Mouse (Mus musculus): ENCODE measurements around the gene Abcf2.

Abcf2 gene

GRCm38 (mm10) chr5:24601911-24602750 is 24.9 kb upstream of the Abcf2 start:
- in situ Hi-C loops (cut with MboI, MseI): no loop called here

- in situ Hi-C loops (cut with MboI, MseI): no loop called here
Measured at GRCm38 (mm10) chr5:24601071-24601835, 24.0 kb upstream of the Abcf2 start.

DNA sequence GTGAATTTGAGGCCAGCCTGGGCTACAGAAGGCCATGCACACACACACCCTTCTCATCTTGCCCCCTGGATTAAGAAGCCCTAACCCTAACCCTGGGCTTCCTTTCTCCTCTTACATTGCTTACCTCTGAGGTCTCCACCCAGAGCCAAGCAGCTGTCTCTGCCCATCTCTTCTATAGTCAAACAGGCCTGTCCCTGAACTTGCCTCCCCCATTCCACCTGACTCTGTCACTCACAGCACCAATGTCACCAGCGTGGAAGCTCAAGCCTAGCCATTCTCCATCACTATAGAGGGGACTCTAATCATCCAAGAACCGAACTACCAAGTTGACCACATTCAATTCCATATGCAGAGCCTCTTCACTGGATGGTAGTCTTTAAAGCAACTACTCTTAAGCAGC is 23.0 kb upstream of the Abcf2 start:
- in situ Hi-C loops (cut with MboI, MseI): no loop called here

DNA sequence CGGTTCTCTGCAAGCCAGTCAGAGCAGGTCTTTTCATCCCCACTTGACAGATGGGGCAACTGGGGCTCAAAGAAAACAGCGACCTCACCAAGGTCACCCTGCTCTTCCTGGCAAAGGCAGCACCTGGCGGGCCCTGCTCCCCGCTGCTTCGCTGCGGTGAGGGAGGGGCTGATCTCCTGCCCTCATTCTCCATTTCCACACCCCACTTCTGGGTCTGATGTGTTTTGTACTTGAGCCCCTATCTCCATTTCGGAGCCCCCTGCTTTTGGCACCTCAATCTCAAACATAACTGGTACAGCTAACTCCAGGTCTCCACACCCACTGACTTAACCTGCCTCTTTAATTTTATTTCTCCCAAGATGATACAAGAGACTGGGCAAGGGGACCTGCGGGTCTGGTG is 21.9 kb upstream of the Abcf2 start:
- in situ Hi-C loops (cut with MboI, MseI): no loop called here

DNA sequence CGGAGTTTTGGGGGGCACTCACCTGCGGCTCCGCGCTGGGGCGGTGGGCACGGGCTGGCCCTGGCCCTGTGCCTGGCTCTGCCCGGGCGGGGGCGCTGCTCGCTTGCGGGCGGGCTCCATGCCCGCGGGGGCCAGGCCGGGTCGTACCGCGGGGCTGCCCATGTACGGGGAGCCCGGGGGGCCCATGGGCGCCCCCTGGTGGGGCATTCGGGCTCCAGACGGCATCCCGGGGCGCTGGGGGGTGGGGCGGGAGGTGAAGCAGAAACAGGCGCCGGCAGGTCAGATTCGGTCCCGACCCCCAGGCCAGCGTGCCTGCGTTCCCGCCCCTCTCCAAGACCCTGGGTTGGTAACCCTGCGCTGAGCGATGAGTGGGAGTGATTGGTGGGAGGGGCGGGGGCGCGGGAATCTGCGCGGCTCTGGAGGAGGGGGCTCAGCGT is 21.3 kb upstream of the Abcf2 start:
- in situ Hi-C loops (cut with MboI, MseI): no loop called here

DNA sequence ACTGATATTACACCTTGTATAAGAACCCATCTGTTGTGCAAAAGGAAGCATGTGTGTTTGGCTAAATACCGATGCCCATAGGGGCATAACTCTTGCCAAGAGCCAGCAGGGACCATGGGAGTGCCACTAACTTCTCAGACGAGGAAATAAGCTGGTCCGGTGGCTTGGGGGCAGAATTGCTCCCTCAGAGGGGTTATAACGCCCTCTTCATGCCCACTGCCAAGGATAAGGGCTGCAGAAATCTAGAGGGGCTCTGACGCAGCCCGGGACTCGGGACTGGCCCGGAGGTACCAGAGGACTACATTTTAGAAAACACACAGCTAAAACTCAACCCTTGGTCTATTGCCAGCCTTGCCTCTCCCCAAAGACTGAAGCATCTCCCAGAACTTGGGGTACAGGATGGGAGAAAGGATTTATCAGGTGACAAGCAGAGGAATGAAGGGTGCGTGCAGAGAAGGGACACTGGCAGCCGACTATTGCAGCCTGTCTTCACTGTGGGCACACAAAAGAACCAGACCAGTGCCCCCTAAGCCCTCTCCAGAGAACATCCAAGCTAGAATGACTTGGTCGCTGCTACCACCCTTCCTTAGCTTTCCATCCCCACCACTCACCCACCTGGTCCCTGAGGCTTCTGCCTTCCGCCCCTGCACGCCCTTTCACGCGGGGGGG is 20.8 kb upstream of the Abcf2 start:
- in situ Hi-C loops (cut with MboI, MseI): no loop called here

- in situ Hi-C loops (cut with MboI, MseI): no loop called here
Measured at GRCm38 (mm10) chr5:24597221-24597728, 20.0 kb upstream of the Abcf2 start.

GRCm38 (mm10) chr5:24596519-24597171 is 19.4 kb upstream of the Abcf2 start:
- in situ Hi-C loops (cut with MboI, MseI): no loop called here

GRCm38 (mm10) chr5:24595786-24596380 is 18.6 kb upstream of the Abcf2 start:
- in situ Hi-C loops (cut with MboI, MseI): no loop called here

DNA sequence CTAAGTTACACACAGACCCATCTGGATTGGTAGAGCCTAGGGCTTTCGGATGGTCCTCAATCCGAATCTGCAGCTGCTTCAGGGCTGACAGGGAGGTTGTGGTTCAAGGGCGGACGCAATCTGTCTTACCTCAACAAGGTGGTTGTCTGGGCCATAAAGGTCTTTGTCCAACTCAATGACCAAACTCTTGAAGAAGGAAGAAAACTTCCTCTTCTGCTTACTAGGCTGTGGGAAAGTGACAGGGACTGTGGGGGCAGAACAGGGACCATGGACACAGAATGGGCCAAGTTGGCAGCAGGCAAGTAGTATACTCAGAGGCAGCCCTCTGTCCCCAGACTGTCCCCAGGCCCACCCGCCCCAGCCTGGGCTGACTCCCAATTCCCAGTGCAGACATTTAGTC is 18.0 kb upstream of the Abcf2 start:
- in situ Hi-C loops (cut with MboI, MseI): no loop called here

DNA sequence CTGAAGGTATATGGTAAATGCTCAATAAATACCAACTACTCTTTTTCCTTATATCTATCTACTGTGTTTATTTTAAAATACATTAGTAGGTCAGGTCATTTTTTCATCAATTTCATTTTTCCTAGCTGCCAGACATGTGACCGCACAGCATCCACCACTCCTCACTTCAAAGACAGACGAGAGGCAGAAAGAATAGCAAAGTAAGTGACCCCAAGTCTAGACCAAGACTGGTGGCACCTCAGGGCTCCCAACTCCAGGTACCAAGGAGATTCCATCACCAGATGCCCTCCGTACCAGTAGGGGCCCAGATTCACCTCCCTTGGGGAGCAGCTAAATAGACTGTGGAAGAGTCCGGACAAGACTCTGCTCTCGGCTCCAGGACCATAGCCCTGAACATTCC is 17.1 kb upstream of the Abcf2 start:
- in situ Hi-C loops (cut with MboI, MseI): no loop called here

DNA sequence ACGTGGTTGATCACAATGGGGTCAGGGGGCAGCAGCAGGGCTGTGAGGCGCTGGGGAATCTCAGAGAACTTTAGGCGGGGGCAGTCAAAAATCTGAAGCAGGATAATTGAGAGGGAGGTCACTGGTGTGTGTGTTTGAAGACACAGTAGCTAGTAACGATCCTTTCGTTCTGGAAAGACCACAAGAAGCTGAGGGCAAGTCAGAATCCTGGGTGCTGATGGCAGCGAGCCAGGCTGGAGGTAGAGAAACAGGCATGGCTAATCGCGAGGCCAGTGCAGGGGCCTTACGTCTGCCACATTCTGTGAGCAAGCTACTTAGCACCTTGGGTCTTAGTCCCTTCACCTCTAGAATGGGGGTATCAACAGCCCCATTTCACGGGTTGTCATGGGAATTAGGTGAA is 16.7 kb upstream of the Abcf2 start:
- in situ Hi-C loops (cut with MboI, MseI): no loop called here

DNA sequence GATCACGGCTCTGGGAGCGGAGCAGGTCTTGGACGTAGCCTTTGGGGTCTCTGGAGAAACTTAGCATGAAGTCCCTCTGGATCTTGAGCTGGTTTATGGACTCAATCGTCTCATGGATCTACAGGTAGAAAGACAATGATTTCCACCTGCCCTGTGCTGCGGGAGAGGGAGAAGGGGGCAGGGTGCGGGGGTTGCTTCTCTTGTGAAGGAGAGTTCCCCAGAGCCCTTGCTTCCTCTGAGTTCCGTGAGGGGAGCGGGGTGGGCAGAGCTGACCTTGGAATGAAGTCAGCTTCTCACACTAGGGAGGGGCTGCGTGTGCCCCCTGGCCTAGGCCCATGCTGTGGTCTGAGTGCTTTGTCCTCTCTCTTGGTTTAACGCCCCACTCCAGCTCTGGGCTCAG is 16.0 kb upstream of the Abcf2 start:
- in situ Hi-C loops (cut with MboI, MseI): no loop called here

- in situ Hi-C loops (cut with MboI, MseI): no loop called here
Measured at GRCm38 (mm10) chr5:24592471-24593160, 15.3 kb upstream of the Abcf2 start.

DNA sequence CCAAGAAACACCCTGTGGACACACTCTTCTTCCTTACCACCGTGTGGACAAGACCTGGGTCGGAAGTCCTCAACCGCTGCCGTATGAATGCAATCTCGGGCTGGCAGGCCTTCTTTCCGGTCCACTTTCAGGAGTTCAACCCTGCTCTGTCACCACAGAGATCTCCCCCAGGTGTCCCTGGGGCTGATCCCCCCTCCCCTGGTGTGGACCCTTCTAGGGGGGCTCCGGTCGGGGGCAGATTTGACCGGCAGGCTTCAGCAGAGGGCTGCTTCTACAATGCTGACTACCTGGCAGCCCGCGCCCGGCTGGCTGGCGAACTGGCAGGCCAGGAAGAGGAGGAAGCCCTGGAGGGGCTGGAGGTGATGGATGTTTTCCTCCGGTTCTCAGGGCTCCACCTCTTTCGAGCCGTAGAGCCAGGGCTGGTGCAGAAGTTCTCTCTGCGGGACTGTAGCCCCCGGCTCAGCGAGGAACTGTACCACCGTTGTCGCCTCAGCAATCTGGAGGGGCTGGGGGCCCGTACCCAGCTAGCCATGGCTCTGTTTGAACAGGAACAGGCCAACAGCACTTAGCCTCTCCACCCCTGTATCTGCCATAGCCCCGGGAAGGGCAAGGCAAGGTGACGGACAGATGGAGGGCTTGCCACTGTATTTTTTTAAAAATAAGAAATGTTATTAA is 14.7 kb upstream of the Abcf2 start:
- in situ Hi-C loops (cut with MboI, MseI): no loop called here

DNA sequence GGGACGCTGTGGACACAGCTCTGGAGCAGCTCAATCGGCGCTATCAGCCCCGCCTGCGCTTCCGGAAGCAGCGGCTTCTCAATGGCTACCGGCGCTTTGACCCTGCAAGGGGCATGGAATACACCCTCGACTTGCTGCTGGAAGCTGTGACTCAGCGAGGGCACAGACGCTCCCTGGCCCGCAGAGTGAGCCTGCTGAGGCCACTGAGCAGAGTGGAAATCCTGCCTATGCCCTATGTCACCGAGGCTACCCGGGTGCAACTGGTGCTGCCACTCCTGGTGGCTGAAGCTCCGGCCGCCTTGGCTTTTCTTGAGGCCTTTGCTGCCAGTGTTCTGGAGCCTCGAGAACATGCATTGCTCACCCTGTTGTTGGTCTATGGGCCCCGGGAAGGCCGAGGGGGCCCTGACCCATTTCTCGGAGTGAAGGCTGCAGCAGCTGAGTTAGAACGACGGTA is 14.0 kb upstream of the Abcf2 start:
- in situ Hi-C loops (cut with MboI, MseI): no loop called here

DNA sequence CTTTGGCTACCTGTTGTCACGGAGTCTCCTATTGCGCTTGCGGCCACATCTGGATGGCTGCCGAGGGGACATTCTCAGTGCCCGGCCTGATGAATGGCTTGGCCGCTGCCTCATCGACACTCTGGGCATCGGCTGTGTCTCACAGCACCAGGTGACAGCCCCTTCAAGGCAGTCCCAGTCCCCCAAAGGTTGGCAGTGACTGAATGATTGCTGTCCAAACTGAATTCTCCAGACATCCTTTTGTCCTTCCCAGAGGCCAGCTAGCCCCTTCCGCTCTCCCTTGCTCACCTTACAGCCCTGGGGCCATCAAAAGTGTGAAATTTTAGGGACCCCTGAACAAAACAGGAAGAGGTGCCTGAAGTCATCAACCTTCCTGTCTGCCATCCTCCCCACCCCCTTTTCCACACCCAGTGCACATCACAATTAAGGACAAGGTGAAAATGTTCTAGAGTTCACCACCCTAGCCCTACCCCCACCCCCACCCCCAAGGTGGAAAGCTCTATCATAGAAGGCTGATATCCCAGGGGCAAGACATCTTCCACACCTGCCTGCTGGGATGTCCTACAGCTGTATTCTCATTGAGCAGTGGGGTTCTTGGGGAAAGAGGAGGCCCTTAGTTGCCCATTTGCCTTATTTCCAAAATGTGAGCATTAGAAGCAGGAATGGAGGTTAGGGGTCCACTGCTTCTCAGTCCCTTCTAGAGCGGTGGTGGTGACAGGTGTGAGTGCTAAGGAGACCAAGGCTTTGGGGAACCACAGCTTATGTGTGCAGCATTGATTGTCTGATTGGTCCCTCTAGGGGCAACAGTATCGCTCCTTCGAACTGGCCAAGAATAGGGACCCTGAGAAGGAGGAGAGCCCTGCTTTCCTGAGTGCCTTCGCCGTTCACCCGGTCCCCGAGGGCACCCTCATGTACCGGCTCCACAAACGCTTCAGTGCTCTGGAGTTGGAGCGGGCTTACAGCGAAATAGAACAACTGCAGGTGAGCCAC is 12.5 kb upstream of the Abcf2 start:
- in situ Hi-C loops (cut with MboI, MseI): no loop called here

- in situ Hi-C loops (cut with MboI, MseI): no loop called here
Measured at GRCm38 (mm10) chr5:24587200-24587577, 9.9 kb upstream of the Abcf2 start.

Measured in T-helper 2 cell (primary cell).